8 mouse cellular contexts compared by ENCODE assay signal in genomic region chr7:19130657-19131056, GRCm38 (mm10). TPM values are rescaled to one million over a fixed set of nuclear protein-coding genes. Genes with fewer than 3 reads are reported as not detected.
DNase-seq lines count a peak whose midpoint lies in the region; ATAC-seq and TF ChIP-seq lines count a peak whose summit lies in the region.

No protein-coding gene starts in this region.

- H3K4me2 ChIP-seq in heart, embryonic 11.5 days = peak overlapping the region; percentile 69
- peak overlapping the region; percentile 54; the same call in 1 of the 2 replicates for H3K4me2 ChIP-seq in CH12.LX (ENCODE audit: insufficient read depth, low read depth, poor library complexity, severe bottlenecking)
- peak overlapping the region; percentile 66 for H3K4me2 ChIP-seq in forebrain, embryonic 15.5 days (replicated peaks)
- H3K4me2 ChIP-seq in liver, embryonic 16.5 days (ENCODE audit: low read depth, low read length) = peak overlapping the region; percentile 72

- H3K4me3 ChIP-seq in heart, embryonic 11.5 days (ENCODE audit: low read depth, low read length) = peak overlapping the region; percentile 45
- no peak overlapping the region for H3K4me3 ChIP-seq in CH12.LX (replicated peaks in 1 of 3; ENCODE audit: low read depth in 2 of 3, low read length in 2 of 3, poor library complexity in 1 of 3)
- peak overlapping the region; percentile 45 for H3K4me3 ChIP-seq in forebrain, embryonic 15.5 days
- H3K4me3 ChIP-seq in liver, embryonic 16.5 days (ENCODE audit: low read depth, low read length) = no peak overlapping the region; the same call in 1 of the 2 replicates

- H3K36me3 ChIP-seq in heart, embryonic 11.5 days (ENCODE audit: control insufficient read depth, insufficient read depth, low read length) = peaks cover 6% of the 10 kb centered on the region
- H3K36me3 ChIP-seq in CH12.LX (replicated peaks in 1 of 2; ENCODE audit: control insufficient read depth in 1 of 2, insufficient read depth in 1 of 2, low read length in 1 of 2) = peaks cover 25 to 67% of the 10 kb centered on the region in 2 experiments
- peaks cover 4% of the 10 kb centered on the region for H3K36me3 ChIP-seq in forebrain, embryonic 15.5 days
- H3K36me3 ChIP-seq in liver, embryonic 16.5 days (ENCODE audit: control insufficient read depth, insufficient read depth) = peaks cover 3% of the 10 kb centered on the region; the same call in 1 of the 2 replicates

- TF ChIP-seq EP300 in CH12.LX (IDR thresholded peaks at IDR 0.05; ENCODE audit: low read length) = no peak

- no peaks in the 10 kb centered on the region for H3K9me3 ChIP-seq in heart, embryonic 11.5 days (replicated peaks; ENCODE audit: control insufficient read depth, low read length)
- no peaks in the 10 kb centered on the region for H3K9me3 ChIP-seq in CH12.LX (replicated peaks; ENCODE audit: low read length)
- no peaks in the 10 kb centered on the region for H3K9me3 ChIP-seq in forebrain, embryonic 15.5 days
- H3K9me3 ChIP-seq in liver, embryonic 16.5 days (replicated peaks; ENCODE audit: control insufficient read depth, low read length) = no peaks in the 10 kb centered on the region

- no peak for TF ChIP-seq RAD21 in CH12.LX (IDR thresholded peaks at IDR 0.05; ENCODE audit: low read depth, low read length)

- no peak for TF ChIP-seq POLR2A in CH12.LX (IDR thresholded peaks at IDR 0.05; ENCODE audit: low read depth, low read length)

- dilution Hi-C loops in CH12.LX (cut with MboI; ENCODE audit: extremely low pct_ligation_motif_present, extremely low pct_unique_long_range_greater_than_20kb, low sequenced_read_pairs) = no loop called here

- H3K27ac ChIP-seq in heart, embryonic 11.5 days (ENCODE audit: low read depth, low read length) = peak overlapping the region; percentile 75
- H3K27ac ChIP-seq in CH12.LX (ENCODE audit: insufficient read depth, low read depth) = no peak overlapping the region
- H3K27ac ChIP-seq in forebrain, embryonic 15.5 days (replicated peaks) = peak overlapping the region; percentile 88
- peak overlapping the region; percentile 75; the same call in 1 of the 2 replicates for H3K27ac ChIP-seq in liver, embryonic 16.5 days (ENCODE audit: low read length)

- H3K4me1 ChIP-seq in heart, embryonic 11.5 days (ENCODE audit: control insufficient read depth, insufficient read depth, low read length) = peaks cover 5% of the 10 kb centered on the region; the same call in 1 of the 2 replicates
- peaks cover 0 to 28% of the 10 kb centered on the region in 2 experiments; a peak in 2 of 4 replicates for H3K4me1 ChIP-seq in CH12.LX (ENCODE audit: control insufficient read depth in 1 of 2, insufficient read depth in 2 of 2)
- H3K4me1 ChIP-seq in forebrain, embryonic 15.5 days = peaks cover 12% of the 10 kb centered on the region
- H3K4me1 ChIP-seq in liver, embryonic 16.5 days (ENCODE audit: control insufficient read depth, low read depth, low read length) = peaks cover 11% of the 10 kb centered on the region

- DNase-seq in heart, postnatal 25 days (ENCODE audit: low spot score) = no peak
- DNase-seq in CH12.LX (ENCODE audit: extremely low read depth) (no peak), MN1 (ENCODE audit: low spot score) (no peak)
- DNase-seq in left cerebral cortex, postnatal 4 days = no peak
- DNase-seq in frontal cortex, postnatal 14 days (ENCODE audit: low spot score in 2 of 2) = no peak

- no peak for ATAC-seq in heart, embryonic 11.5 days (replicated peaks; ENCODE audit: insufficient number of reproducible peaks, low FRiP score, low TSS enrichment)
- ATAC-seq in forebrain, embryonic 15.5 days (replicated peaks) = no peak
- no peak for ATAC-seq in liver, embryonic 16.5 days (ENCODE audit: low read depth)

- no peaks in the 10 kb centered on the region for H3K27me3 ChIP-seq in heart, embryonic 11.5 days (ENCODE audit: control insufficient read depth, insufficient read depth, low read length)
- H3K27me3 ChIP-seq in CH12.LX (replicated peaks) = no peaks in the 10 kb centered on the region
- H3K27me3 ChIP-seq in forebrain, embryonic 15.5 days = no peaks in the 10 kb centered on the region
- H3K27me3 ChIP-seq in liver, embryonic 16.5 days (ENCODE audit: control insufficient read depth, insufficient read depth, low read depth, low read length) = no peaks in the 10 kb centered on the region

- H3K9ac ChIP-seq in heart, embryonic 11.5 days (ENCODE audit: low read depth, low read length) = peak overlapping the region; percentile 47; the same call in 1 of the 2 replicates
- no peak overlapping the region for H3K9ac ChIP-seq in CH12.LX (ENCODE audit: insufficient read depth, low read depth)
- H3K9ac ChIP-seq in forebrain, embryonic 15.5 days (replicated peaks) = no peak overlapping the region; the same call in 1 of the 2 replicates
- H3K9ac ChIP-seq in liver, embryonic 16.5 days (ENCODE audit: low read depth, low read length) = peak overlapping the region; percentile 33; the same call in 1 of the 2 replicates

- H3K79me2 ChIP-seq in CH12.LX (replicated peaks; ENCODE audit: control insufficient read depth, extremely low read depth, insufficient read depth, poor library complexity, severe bottlenecking) = peaks cover 9% of the 10 kb centered on the region; the same call in 1 of the 2 replicates

- 28% methylated on average over 4 of the region's 4 CpGs for WGBS in heart, embryonic 11.5 days (ENCODE audit: insufficient replicate concordance)
- 33% methylated on average over 4 of the region's 4 CpGs for WGBS in forebrain, embryonic 15.5 days
- WGBS in liver, embryonic 16.5 days (ENCODE audit: insufficient replicate concordance) = 29% methylated on average over 4 of the region's 4 CpGs

- in situ Hi-C loops in CH12.LX (cut with MboI; ENCODE audit: low pct_ligation_motif_present, low pct_unique_long_range_greater_than_20kb, low sequenced_read_pairs) = no loop called here

- TF ChIP-seq CTCF in CH12.LX (conservative IDR thresholded peaks at IDR 0.05 in 1 of 2, IDR thresholded peaks at IDR 0.05 in 1 of 2; ENCODE audit: low read depth in 2 of 2, low read length in 2 of 2) = peak in 1 of 2 experiments; percentile 24; a peak in 1 of 4 replicates

- intact Hi-C loops in heart, postnatal 25 days (cut with DNase I) = no loop called here
- intact Hi-C loops in left cerebral cortex, postnatal 4 days (cut with DNase I) = no loop called here

TF ChIP-seq in CH12.LX, 34 proteins besides CTCF, POLR2A, EP300 and RAD21 (continues in another document):
- TF ChIP-seq MAZ (IDR thresholded peaks at IDR 0.05; ENCODE audit: low read depth, low read length) = no peak
- TF ChIP-seq ZKSCAN1 (IDR thresholded peaks at IDR 0.05; ENCODE audit: borderline replicate concordance, low read depth, low read length) = no peak
- TF ChIP-seq SIN3A (IDR thresholded peaks at IDR 0.05; ENCODE audit: low read length) = no peak
- no peak for TF ChIP-seq PAX5 (IDR thresholded peaks at IDR 0.05; ENCODE audit: low read length)
- TF ChIP-seq KAT2A (IDR thresholded peaks at IDR 0.05; ENCODE audit: insufficient replicate concordance, low read length) = no peak

RNA-seq across cellular contexts. Expression of gene Fbxo46, which starts 11.0 kb away (rescaled TPM):
- 6.3 and 6.4 TPM in 2 replicates for polyA plus RNA-seq in heart, embryonic 11.5 days (2014; fragmentation: Nextera tagmentation; extraction: Ambion mirVana)
- 1 to 10 TPM; 5.4 to 5.5 TPM for total RNA-seq in heart, postnatal 25 days (2021)
- 11.6 and 12.5 TPM in 2 replicates for total RNA-seq in CH12.LX (2012; rRNA removed)
- 3.5 and 4.0 TPM in 2 replicates for total RNA-seq in CH12.LX (2014; rRNA removed)
- 4.8 and 6.1 TPM in 2 replicates for polyA plus RNA-seq in CH12.LX (2012; ENCODE audit: insufficient read length, low read depth)
- polyA plus RNA-seq in forebrain, embryonic 15.5 days (2015; fragmentation: Nextera tagmentation; extraction: Ambion mirVana) = 23.4 and 25.4 TPM in 2 replicates
- polyA plus RNA-seq in liver, embryonic 16.5 days (2015; fragmentation: Nextera tagmentation; extraction: Ambion mirVana) = 4.7 and 5.2 TPM in 2 replicates
- total RNA-seq in left cerebral cortex, postnatal 4 days (2021) = 10 to 100 TPM; 17.7 to 18.9 TPM

RNA-seq across cellular contexts. Expression of gene Gm4969, which starts 12.5 kb away (rescaled TPM):
- polyA plus RNA-seq in heart, embryonic 11.5 days (2014; fragmentation: Nextera tagmentation; extraction: Ambion mirVana) = 2.2 and 2.7 TPM in 2 replicates
- not detected for total RNA-seq in heart, postnatal 25 days (2021)
- total RNA-seq in CH12.LX (2012; rRNA removed) = 0.08 TPM in 1 of 2 replicates, not detected in the other
- not detected in 2 replicates for total RNA-seq in CH12.LX (2014; rRNA removed)
- not detected in 2 replicates for polyA plus RNA-seq in CH12.LX (2012; ENCODE audit: insufficient read length, low read depth)
- polyA plus RNA-seq in forebrain, embryonic 15.5 days (2015; fragmentation: Nextera tagmentation; extraction: Ambion mirVana) = 3.6 and 3.8 TPM in 2 replicates
- 0.11 and 0.12 TPM in 2 replicates for polyA plus RNA-seq in liver, embryonic 16.5 days (2015; fragmentation: Nextera tagmentation; extraction: Ambion mirVana)
- 10 to 100 TPM in 1 of 2 experiments, 1 to 10 TPM in 1; 9.4 to 11.0 TPM for total RNA-seq in left cerebral cortex, postnatal 4 days (2021)

RNA-seq across cellular contexts. Expression of gene Qpctl, which starts 18.4 kb away (rescaled TPM):
- 6.4 and 7.6 TPM in 2 replicates for polyA plus RNA-seq in heart, embryonic 11.5 days (2014; fragmentation: Nextera tagmentation; extraction: Ambion mirVana)
- total RNA-seq in heart, postnatal 25 days (2021) = 1 to 10 TPM; 4.6 to 5.1 TPM
- total RNA-seq in CH12.LX (2012; rRNA removed) (9.3 and 9.8 TPM in 2 replicates), CH12.LX (2014; rRNA removed) (5.1 and 5.2 TPM in 2 replicates)
- polyA plus RNA-seq in CH12.LX (2012; ENCODE audit: insufficient read length, low read depth) = 9.2 and 9.6 TPM in 2 replicates
- 18.7 and 19.4 TPM in 2 replicates for polyA plus RNA-seq in forebrain, embryonic 15.5 days (2015; fragmentation: Nextera tagmentation; extraction: Ambion mirVana)
- 3.9 and 4.0 TPM in 2 replicates for polyA plus RNA-seq in liver, embryonic 16.5 days (2015; fragmentation: Nextera tagmentation; extraction: Ambion mirVana)
- total RNA-seq in left cerebral cortex, postnatal 4 days (2021) = 10 to 100 TPM; 17.6 to 19.9 TPM

RNA-seq across cellular contexts. Expression of gene Snrpd2, which starts 18.9 kb away (rescaled TPM):
- 120 and 125 TPM in 2 replicates for polyA plus RNA-seq in heart, embryonic 11.5 days (2014; fragmentation: Nextera tagmentation; extraction: Ambion mirVana)
- 10 to 100 TPM; 67.8 to 71.0 TPM for total RNA-seq in heart, postnatal 25 days (2021)
- 348 and 408 TPM in 2 replicates for total RNA-seq in CH12.LX (2012; rRNA removed)
- total RNA-seq in CH12.LX (2014; rRNA removed) = 178 and 213 TPM in 2 replicates
- polyA plus RNA-seq in CH12.LX (2012; ENCODE audit: insufficient read length, low read depth) = 177 and 193 TPM in 2 replicates
- 135 and 143 TPM in 2 replicates for polyA plus RNA-seq in forebrain, embryonic 15.5 days (2015; fragmentation: Nextera tagmentation; extraction: Ambion mirVana)
- polyA plus RNA-seq in liver, embryonic 16.5 days (2015; fragmentation: Nextera tagmentation; extraction: Ambion mirVana) = 47.9 and 54.4 TPM in 2 replicates
- total RNA-seq in left cerebral cortex, postnatal 4 days (2021) = 100 to 1,000 TPM; 126 to 130 TPM

RNA-seq across cellular contexts. Expression of gene Gipr, which starts 35.3 kb away (rescaled TPM):
- polyA plus RNA-seq in heart, embryonic 11.5 days (2014; fragmentation: Nextera tagmentation; extraction: Ambion mirVana) = 9.0 and 10.8 TPM in 2 replicates
- under 1 TPM; 0.21 to 0.22 TPM for total RNA-seq in heart, postnatal 25 days (2021)
- total RNA-seq in CH12.LX (2012; rRNA removed) (0.04 TPM in 1 of 2 replicates, not detected in the other), CH12.LX (2014; rRNA removed) (not detected in 2 replicates)
- polyA plus RNA-seq in CH12.LX (2012; ENCODE audit: insufficient read length, low read depth) = 0.11 and 0.12 TPM in 2 replicates
- 18.1 and 20.0 TPM in 2 replicates for polyA plus RNA-seq in forebrain, embryonic 15.5 days (2015; fragmentation: Nextera tagmentation; extraction: Ambion mirVana)
- polyA plus RNA-seq in liver, embryonic 16.5 days (2015; fragmentation: Nextera tagmentation; extraction: Ambion mirVana) = 0.99 and 2.1 TPM in 2 replicates
- total RNA-seq in left cerebral cortex, postnatal 4 days (2021) = 10 to 100 TPM; 22.7 to 25.8 TPM

Comparison
In these comparisons a context has a peak if more than half of its experiments do, and no peak if none do; other contexts are left out.
1. H3K4me3 ChIP-seq: peak in heart, embryonic 11.5 days (single experiment) and forebrain, embryonic 15.5 days (single experiment); none in CH12.LX (0 of 3) and liver, embryonic 16.5 days (single experiment).
2. H3K9ac ChIP-seq: peak in heart, embryonic 11.5 days (single experiment) and liver, embryonic 16.5 days (single experiment); none in CH12.LX (single experiment) and forebrain, embryonic 15.5 days (single experiment).
3. Peak in every context shown above with its lines, with median percentiles within 50 percentile points of each other: H3K4me2 ChIP-seq.